Mouse (Mus musculus): ENCODE results near the gene Cd1d1. TPM values are rescaled to one million over a fixed set of nuclear protein-coding genes. Genes with fewer than 3 reads are reported as not detected.

Gene Cd1d1
- polyA plus RNA-seq (2014; fragmentation: Nextera tagmentation; extraction: Ambion mirVana) = 38.4 and 43.8 TPM in 2 replicates

- Histone ChIP-seq H3K9ac (peak within 1 kb of the TSS; percentile 68), H3K27ac (peak within 1 kb of the TSS; percentile 89), H3K4me1 (replicated peaks; ENCODE audit: control insufficient read depth, insufficient read depth, low read length) (peaks cover 3% of the 10 kb centered on the region; the same call in 1 of the 2 replicates), H3K27me3 (ENCODE audit: control insufficient read depth, insufficient read depth, low read length) (no peaks in the 10 kb centered on the region), H3K4me3 (replicated peaks; ENCODE audit: low read length) (peak within 1 kb of the TSS; percentile 44), H3K4me2 (replicated peaks) (peak within 1 kb of the TSS; percentile 64), H3K9me3 (ENCODE audit: control insufficient read depth, low read length) (no peaks in the 10 kb centered on the region), H3K36me3 (replicated peaks; ENCODE audit: control insufficient read depth, insufficient read depth) (no peaks in the 10 kb centered on the region)
- no peak for DNase-seq (ENCODE audit: low spot score)
- 31% methylated on average over 8 of the region's 8 CpGs for WGBS
- ATAC-seq (ENCODE audit: low FRiP score) = no peak
Observed at GRCm38 (mm10) chr3:86999415-86999740, at the start of gene Cd1d1. Cd1d1 (minus strand) TSS chr3:86999441.

GRCm38 (mm10) chr3:87047801-87048200 is 48.6 kb upstream of the Cd1d1 start:
- WGBS = 84% methylated on average over 5 of the region's 5 CpGs
- ATAC-seq (ENCODE audit: low FRiP score) = no peak
- Histone ChIP-seq H3K9me3 (ENCODE audit: control insufficient read depth, low read length) (no peaks in the 10 kb centered on the region), H3K4me1 (replicated peaks; ENCODE audit: control insufficient read depth, insufficient read depth, low read length) (no peaks in the 10 kb centered on the region), H3K36me3 (replicated peaks; ENCODE audit: control insufficient read depth, insufficient read depth) (no peaks in the 10 kb centered on the region), H3K4me3 (replicated peaks; ENCODE audit: low read length) (no peak overlapping the region), H3K27me3 (ENCODE audit: control insufficient read depth, insufficient read depth, low read length) (no peaks in the 10 kb centered on the region), H3K4me2 (replicated peaks) (no peak overlapping the region), H3K27ac (no peak overlapping the region), H3K9ac (no peak overlapping the region)
- no peak for DNase-seq (ENCODE audit: low spot score)

DNA sequence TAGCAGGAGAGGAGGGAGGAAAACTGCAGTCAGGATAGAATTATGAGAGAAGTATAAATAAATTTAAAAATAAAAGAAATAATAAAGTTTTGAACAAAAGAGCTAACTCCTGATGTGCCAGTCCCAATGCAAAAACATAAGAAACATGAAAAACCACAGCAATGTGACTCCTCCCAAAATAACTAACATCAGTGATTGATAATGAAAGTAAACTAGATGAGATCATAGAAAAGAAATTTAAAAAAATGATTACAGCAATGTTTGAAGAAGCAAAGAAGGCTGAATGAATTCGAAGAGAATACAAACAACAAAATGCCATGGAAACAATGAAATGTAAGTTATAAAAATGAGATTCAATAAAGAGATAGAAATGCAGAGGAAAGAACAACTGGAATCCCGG is 42.5 kb upstream of the Cd1d1 start:
- no peak overlapping the region for H3K9ac ChIP-seq
- no peak overlapping the region for H3K27ac ChIP-seq
- DNase-seq (ENCODE audit: low spot score) (no peak), ATAC-seq (ENCODE audit: low FRiP score) (no peak)
- 90% methylated on average over 2 of the region's 2 CpGs for WGBS
- no peaks in the 10 kb centered on the region for H3K9me3 ChIP-seq (ENCODE audit: control insufficient read depth, low read length)
- no peak overlapping the region for H3K4me2 ChIP-seq (replicated peaks)
- no peaks in the 10 kb centered on the region for H3K27me3 ChIP-seq (ENCODE audit: control insufficient read depth, insufficient read depth, low read length)
- H3K4me1 ChIP-seq (replicated peaks; ENCODE audit: control insufficient read depth, insufficient read depth, low read length) = no peaks in the 10 kb centered on the region
- H3K4me3 ChIP-seq (replicated peaks; ENCODE audit: low read length) = no peak overlapping the region
- no peaks in the 10 kb centered on the region for H3K36me3 ChIP-seq (replicated peaks; ENCODE audit: control insufficient read depth, insufficient read depth)

DNA sequence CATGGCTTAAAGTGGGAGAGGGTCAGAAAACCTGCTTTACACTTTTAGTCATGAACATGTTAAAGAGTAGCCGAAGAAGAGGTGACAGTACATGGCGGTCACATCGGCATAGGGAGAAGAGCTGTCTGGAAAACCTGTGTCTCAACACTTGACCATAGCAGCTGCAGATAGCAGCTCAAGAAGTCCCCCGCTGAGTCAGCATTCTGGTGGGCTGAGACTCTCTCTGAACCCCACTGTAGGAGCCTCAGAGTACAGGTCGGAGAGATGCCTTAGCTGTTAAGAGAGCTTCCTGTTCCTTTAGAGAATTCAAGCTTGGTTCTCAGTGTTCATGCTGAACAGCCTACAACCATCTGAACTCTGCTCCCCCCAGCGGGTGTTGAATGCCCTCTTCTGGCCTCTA is 39.3 kb upstream of the Cd1d1 start:
- WGBS = 89% methylated on average over 6 of the region's 6 CpGs
- no peak overlapping the region for H3K9ac ChIP-seq
- H3K4me2 ChIP-seq (replicated peaks) = no peak overlapping the region
- no peaks in the 10 kb centered on the region for H3K4me1 ChIP-seq (replicated peaks; ENCODE audit: control insufficient read depth, insufficient read depth, low read length)
- no peak for DNase-seq (ENCODE audit: low spot score)
- no peak overlapping the region for H3K27ac ChIP-seq
- H3K4me3 ChIP-seq (replicated peaks; ENCODE audit: low read length) = no peak overlapping the region
- no peak for ATAC-seq (ENCODE audit: low FRiP score)
- H3K27me3 ChIP-seq (ENCODE audit: control insufficient read depth, insufficient read depth, low read length) = no peaks in the 10 kb centered on the region
- H3K9me3 ChIP-seq (ENCODE audit: control insufficient read depth, low read length) = no peaks in the 10 kb centered on the region
- no peaks in the 10 kb centered on the region for H3K36me3 ChIP-seq (replicated peaks; ENCODE audit: control insufficient read depth, insufficient read depth)

DNA sequence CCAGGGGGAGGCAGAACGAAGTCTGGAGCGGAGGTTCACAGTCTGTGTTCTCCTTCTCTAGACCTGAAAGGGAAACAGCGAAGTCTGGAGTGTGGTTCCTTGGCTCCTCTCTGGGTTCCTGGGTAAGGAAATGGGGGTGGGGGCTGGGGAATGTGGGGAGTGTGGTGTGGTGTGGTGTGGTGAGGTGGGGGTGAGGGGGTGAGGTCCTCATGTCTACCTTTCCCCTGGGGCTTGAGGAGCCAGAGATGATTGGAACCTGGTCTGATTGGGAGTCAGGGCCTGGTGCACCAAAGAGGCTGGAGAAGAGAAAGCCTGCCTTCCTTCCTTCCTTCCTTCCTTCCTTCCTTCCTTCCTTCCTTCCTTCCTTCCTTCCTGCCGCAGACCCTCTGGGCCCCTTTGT is 34.8 kb upstream of the Cd1d1 start:
- Histone ChIP-seq H3K4me3 (replicated peaks; ENCODE audit: low read length) (no peak overlapping the region), H3K36me3 (replicated peaks; ENCODE audit: control insufficient read depth, insufficient read depth) (no peaks in the 10 kb centered on the region), H3K27me3 (ENCODE audit: control insufficient read depth, insufficient read depth, low read length) (no peaks in the 10 kb centered on the region), H3K27ac (no peak overlapping the region), H3K9ac (no peak overlapping the region), H3K9me3 (ENCODE audit: control insufficient read depth, low read length) (no peaks in the 10 kb centered on the region), H3K4me2 (replicated peaks) (no peak overlapping the region), H3K4me1 (replicated peaks; ENCODE audit: control insufficient read depth, insufficient read depth, low read length) (no peaks in the 10 kb centered on the region)
- DNase-seq (ENCODE audit: low spot score) = no peak
- no peak for ATAC-seq (ENCODE audit: low FRiP score)
- 99% methylated on average over 4 of the region's 4 CpGs for WGBS

GRCm38 (mm10) chr3:87033357-87033756 is 34.1 kb upstream of the Cd1d1 start:
- Histone ChIP-seq H3K27ac (no peak overlapping the region), H3K9me3 (ENCODE audit: control insufficient read depth, low read length) (no peaks in the 10 kb centered on the region), H3K4me3 (replicated peaks; ENCODE audit: low read length) (no peak overlapping the region), H3K36me3 (replicated peaks; ENCODE audit: control insufficient read depth, insufficient read depth) (no peaks in the 10 kb centered on the region), H3K9ac (no peak overlapping the region), H3K4me1 (replicated peaks; ENCODE audit: control insufficient read depth, insufficient read depth, low read length) (no peaks in the 10 kb centered on the region), H3K27me3 (ENCODE audit: control insufficient read depth, insufficient read depth, low read length) (no peaks in the 10 kb centered on the region), H3K4me2 (replicated peaks) (no peak overlapping the region)
- DNase-seq (ENCODE audit: low spot score) (peak; percentile 93), ATAC-seq (ENCODE audit: low FRiP score) (no peak; the same call in 1 of the 2 replicates)
- 23% methylated on average over 8 of the region's 8 CpGs for WGBS

GRCm38 (mm10) chr3:87030855-87031254 is 31.6 kb upstream of the Cd1d1 start:
- DNase-seq (ENCODE audit: low spot score) (peak; percentile 89), ATAC-seq (ENCODE audit: low FRiP score) (no peak; the same call in 1 of the 2 replicates)
- no peaks in the 10 kb centered on the region for H3K9me3 ChIP-seq (ENCODE audit: control insufficient read depth, low read length)
- no peak overlapping the region for H3K9ac ChIP-seq
- no peaks in the 10 kb centered on the region for H3K27me3 ChIP-seq (ENCODE audit: control insufficient read depth, insufficient read depth, low read length)
- no peaks in the 10 kb centered on the region for H3K36me3 ChIP-seq (replicated peaks; ENCODE audit: control insufficient read depth, insufficient read depth)
- no peak overlapping the region for H3K4me3 ChIP-seq (replicated peaks; ENCODE audit: low read length)
- H3K27ac ChIP-seq = no peak overlapping the region
- no peaks in the 10 kb centered on the region for H3K4me1 ChIP-seq (replicated peaks; ENCODE audit: control insufficient read depth, insufficient read depth, low read length)
- WGBS = 23% methylated on average over 6 of the region's 6 CpGs
- no peak overlapping the region for H3K4me2 ChIP-seq (replicated peaks)

DNA sequence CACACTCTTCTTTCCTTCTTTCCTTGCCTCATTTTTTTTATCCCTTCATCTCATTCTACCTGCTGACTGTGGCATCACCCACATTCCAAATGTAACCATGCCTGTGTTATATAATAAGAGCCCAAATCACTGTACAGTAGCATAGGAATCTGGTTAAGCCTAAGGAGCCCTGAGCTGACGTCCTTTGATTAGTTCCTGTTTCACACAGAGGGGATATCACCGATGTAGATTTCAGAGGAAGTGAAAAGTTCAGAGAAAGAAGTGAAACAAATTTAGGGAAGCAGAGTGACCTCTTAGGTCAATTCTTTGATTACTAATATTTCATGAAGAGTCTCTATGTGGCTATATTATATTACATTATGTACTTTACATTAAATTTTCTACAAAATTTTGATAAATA is 18.5 kb upstream of the Cd1d1 start:
- Histone ChIP-seq H3K36me3 (replicated peaks; ENCODE audit: control insufficient read depth, insufficient read depth) (no peaks in the 10 kb centered on the region), H3K4me3 (replicated peaks; ENCODE audit: low read length) (no peak overlapping the region), H3K4me1 (replicated peaks; ENCODE audit: control insufficient read depth, insufficient read depth, low read length) (no peaks in the 10 kb centered on the region), H3K4me2 (replicated peaks) (no peak overlapping the region), H3K27ac (no peak overlapping the region), H3K9me3 (ENCODE audit: control insufficient read depth, low read length) (no peaks in the 10 kb centered on the region), H3K9ac (no peak overlapping the region), H3K27me3 (ENCODE audit: control insufficient read depth, insufficient read depth, low read length) (no peaks in the 10 kb centered on the region)
- 92% methylated on average over 2 of the region's 2 CpGs for WGBS
- ATAC-seq (ENCODE audit: low FRiP score) = no peak
- DNase-seq (ENCODE audit: low spot score) = no peak

DNA sequence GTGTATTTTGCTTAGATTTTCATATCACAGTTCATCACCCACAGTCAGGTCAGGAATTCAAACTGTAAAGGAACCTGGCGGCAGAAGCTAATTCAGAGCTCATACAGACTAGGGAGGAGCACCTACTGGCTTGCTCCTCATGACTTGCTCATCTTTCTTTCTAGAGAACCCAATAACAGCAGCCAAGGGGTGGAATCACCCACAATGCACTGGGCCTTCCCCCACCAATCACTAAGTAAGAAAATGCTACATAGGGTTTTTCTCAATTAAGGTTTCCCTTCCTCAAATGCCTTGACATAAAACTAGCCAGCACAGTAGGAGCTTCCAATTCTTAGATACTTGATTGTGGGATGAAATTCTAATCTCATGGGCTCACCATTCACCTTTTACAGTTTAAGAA is 17.8 kb upstream of the Cd1d1 start:
- Histone ChIP-seq H3K4me1 (replicated peaks; ENCODE audit: control insufficient read depth, insufficient read depth, low read length) (no peaks in the 10 kb centered on the region), H3K9me3 (ENCODE audit: control insufficient read depth, low read length) (no peaks in the 10 kb centered on the region), H3K9ac (no peak overlapping the region), H3K36me3 (replicated peaks; ENCODE audit: control insufficient read depth, insufficient read depth) (no peaks in the 10 kb centered on the region), H3K27ac (no peak overlapping the region), H3K4me3 (replicated peaks; ENCODE audit: low read length) (no peak overlapping the region), H3K4me2 (replicated peaks) (no peak overlapping the region), H3K27me3 (ENCODE audit: control insufficient read depth, insufficient read depth, low read length) (no peaks in the 10 kb centered on the region)
- 94% methylated on average over 1 of the region's 1 CpGs for WGBS
- no peak for DNase-seq (ENCODE audit: low spot score)
- ATAC-seq (ENCODE audit: low FRiP score) = no peak

GRCm38 (mm10) chr3:87015931-87016330 is 16.7 kb upstream of the Cd1d1 start:
- no peak overlapping the region for H3K9ac ChIP-seq
- H3K4me1 ChIP-seq (replicated peaks; ENCODE audit: control insufficient read depth, insufficient read depth, low read length) = no peaks in the 10 kb centered on the region
- no peaks in the 10 kb centered on the region for H3K27me3 ChIP-seq (ENCODE audit: control insufficient read depth, insufficient read depth, low read length)
- ATAC-seq (ENCODE audit: low FRiP score) = no peak
- H3K4me3 ChIP-seq (replicated peaks; ENCODE audit: low read length) = no peak overlapping the region
- no peaks in the 10 kb centered on the region for H3K9me3 ChIP-seq (ENCODE audit: control insufficient read depth, low read length)
- 59% methylated on average over 4 of the region's 4 CpGs for WGBS
- H3K36me3 ChIP-seq (replicated peaks; ENCODE audit: control insufficient read depth, insufficient read depth) = no peaks in the 10 kb centered on the region
- H3K4me2 ChIP-seq (replicated peaks) = no peak overlapping the region
- DNase-seq (ENCODE audit: low spot score) = no peak
- H3K27ac ChIP-seq = no peak overlapping the region

Measured in hindbrain, embryonic 14.5 days (tissue).